Mouse (Mus musculus): ENCODE results near the gene Clec3b.

Clec3b gene

DNA sequence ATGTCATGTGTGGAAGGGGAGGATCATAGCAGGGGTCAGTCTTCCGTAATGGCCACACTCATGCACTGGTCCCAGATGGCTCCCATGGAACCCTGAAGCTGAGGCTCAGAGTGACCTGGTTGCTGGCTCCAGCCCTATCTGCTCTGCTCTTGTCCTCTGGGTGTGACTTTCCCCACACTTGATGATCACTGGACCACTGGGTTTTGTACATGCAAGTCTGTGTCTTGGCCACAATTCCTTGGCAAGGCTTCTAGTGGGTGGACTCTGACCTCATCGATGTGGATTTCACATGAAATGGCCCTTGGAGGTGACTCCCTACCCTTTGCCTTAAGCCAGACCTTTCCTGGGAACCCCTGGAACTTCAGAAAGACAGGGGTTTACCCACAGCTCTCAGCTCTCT is 2.4 kb downstream of the Clec3b start:
- no peak for DNase-seq (ENCODE audit: low read depth)

- DNase-seq (ENCODE audit: low read depth): no peak
These were observed 6.2 kb downstream of the Clec3b start for GRCm38 (mm10) chr9:123156910-123157361.

DNA sequence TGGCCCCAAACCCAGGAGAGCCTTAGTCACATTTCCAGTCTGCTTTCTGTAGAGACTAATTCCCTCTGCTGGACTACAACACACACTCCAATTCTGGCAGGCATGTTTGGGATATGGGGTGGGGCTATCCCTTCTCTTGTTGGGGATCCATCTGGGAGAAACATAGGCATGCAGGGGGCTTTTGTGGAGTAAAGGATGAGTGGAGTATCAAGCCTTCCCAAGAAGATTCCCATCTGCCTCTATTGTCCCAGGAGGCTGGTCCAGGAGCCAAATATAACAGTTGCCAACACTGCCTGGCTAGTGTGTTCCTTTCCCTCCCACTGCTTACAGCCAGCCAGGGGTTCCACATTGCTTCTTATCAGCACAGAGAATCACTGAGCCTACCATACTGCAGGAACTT is 7.0 kb downstream of the Clec3b start:
- DNase-seq (ENCODE audit: low read depth): no peak

- DNase-seq (ENCODE audit: low read depth): peak; percentile 35
These were observed 7.5 kb downstream of the Clec3b start for GRCm38 (mm10) chr9:123158125-123158836.

DNA sequence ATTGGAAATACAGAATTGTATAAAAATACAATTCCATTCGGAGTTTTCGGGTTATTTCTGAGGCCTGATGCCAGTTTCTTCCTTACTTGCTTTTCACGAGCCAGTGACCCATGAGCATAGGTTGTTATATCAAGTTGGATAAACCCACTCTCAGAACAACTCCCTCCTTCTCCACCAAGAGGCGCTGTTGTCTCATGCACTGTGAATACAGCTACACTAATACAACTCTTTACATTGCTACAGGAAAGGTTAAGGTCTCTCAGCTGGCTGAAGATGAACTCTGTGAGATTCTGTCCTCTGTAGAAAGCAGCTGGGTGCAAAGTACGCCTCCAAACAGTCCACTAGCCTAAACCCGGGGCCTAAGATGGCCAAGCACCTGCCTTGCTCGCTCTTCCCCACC is 8.6 kb downstream of the Clec3b start:
- DNase-seq (ENCODE audit: low read depth): peak; percentile 39

GRCm38 (mm10) chr9:123161792-123162191 is 11.0 kb downstream of the Clec3b start:
- DNase-seq (ENCODE audit: low read depth): no peak

DNA sequence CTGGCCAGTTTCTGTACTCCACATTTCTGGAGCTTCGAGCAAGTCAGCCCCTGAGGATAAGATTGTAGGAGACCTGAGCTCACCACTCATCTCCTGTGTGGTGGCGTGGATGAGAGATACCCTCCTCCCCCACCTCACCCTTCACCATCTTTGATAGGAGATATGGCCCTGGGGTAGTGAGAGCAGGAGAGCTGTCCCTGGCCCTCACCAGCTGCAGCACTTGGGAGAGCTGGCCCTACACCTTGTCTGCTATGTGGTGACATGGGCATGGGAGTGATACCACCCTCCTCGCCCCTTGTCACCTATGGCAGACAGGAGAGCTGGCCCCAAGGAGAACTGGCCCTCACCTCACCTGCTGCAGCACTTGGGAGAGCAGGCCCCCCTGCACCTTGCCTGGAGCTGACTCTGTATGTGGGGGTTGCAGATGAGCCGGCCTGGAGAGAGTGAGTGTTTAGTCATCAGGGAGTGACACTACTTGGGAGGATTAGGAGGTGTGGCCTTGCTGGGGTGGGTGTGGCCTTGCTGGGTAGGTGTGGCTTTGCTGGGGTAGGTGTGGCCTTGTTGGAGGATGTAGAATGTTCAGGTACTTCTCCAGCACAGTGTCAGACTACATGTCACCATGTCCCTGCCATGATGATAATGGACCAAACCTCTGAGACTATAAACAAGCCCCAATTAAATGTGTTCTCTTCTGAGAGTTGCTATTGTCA is 12.4 kb downstream of the Clec3b start:
- no peak for DNase-seq (ENCODE audit: low read depth)

DNA sequence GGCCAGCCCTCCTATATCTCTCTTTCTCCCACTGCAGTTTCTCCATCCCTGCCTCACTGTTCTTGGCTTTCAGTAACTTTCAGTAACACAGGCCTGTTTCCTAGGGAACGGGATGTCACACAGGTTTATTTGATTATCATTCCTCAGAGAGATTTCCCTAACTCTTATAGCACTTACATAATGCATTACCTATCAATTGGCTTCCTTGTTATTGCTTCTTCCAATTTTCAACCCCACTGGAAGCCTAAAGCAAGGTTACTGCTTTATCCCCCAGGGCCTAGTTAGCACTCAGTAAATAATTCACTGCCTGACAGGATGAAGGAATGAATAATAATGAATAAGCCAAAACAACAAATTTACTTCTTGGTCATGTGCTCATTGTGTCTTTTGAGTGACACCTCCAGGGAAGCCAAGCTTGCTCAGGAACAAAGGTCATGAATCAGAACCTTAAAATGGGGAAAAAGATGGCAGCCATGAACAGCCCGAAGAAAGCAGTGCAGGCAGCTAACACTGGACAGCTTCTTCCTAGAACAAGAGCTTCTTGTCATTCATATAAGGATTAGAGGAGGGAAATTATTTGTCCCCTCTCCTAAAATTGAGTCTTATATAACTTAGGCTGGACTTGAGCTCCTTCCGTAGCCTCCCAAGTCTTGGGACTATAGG is 15.2 kb downstream of the Clec3b start:
- DNase-seq (ENCODE audit: low read depth): no peak

DNA sequence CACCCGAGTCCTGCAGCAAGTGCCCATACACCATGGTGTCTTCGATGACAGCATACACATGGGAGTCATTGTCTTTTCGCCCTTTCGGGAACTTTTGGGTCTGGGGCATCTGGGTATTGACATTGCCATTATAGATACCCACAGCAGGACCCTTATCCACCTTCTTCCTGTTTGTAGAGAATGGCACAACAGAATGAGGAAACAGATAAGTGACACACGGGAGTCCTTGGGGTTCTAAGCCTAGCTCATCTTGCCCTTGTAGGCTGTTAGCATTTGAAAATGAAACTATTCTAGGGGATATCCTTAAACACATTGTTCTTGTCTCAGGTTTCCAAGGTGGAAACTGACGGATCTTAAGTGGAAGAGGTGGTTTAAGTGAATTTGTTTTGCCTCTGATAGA is 23.0 kb downstream of the Clec3b start:
- DNase-seq (ENCODE audit: low read depth): no peak

- DNase-seq (ENCODE audit: low read depth): no peak
These were observed 23.6 kb downstream of the Clec3b start for GRCm38 (mm10) chr9:123174356-123174755.

- no peak for DNase-seq (ENCODE audit: low read depth)
These were observed 26.8 kb downstream of the Clec3b start for GRCm38 (mm10) chr9:123177380-123178048.

DNA sequence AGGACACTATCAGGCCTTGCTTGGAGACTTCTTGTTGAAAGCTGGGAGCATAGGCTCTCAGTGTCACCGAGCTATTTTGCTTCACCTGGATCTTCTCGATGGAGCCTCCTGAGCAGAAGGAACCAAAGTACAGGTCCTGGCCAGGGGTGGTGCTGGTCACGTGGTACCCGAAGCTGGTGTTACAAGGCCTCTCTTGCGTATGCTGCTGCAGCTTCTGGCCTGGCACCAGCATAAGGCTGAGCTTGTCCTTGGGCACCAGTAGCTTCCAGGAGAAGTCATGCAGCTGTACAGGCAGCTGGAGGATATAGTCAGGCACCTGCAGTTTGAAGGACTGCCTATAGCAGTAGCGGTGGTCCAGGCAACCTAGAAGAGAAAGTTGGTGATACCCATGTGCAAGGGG is 29.3 kb downstream of the Clec3b start:
- no peak for DNase-seq (ENCODE audit: low read depth)

DNA sequence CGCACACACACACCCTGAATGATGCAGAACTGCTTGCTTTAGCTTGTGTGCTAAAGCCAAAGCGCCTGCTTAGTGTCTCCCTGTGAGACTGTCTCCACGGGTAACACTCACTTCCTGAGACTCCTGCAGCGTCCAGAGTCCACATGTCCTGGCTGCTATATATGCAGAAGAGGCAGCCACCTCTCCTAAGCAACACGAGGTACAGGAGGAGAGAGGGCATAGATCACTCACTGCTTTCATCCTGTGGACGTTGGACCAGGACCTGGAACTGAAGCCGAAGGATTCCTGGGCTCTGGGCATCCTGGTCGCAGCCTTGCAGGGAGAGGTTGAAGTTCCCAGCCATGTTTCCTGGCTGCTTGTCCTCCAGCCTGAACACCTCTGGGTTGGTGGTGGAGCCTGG is 32.5 kb downstream of the Clec3b start:
- DNase-seq (ENCODE audit: low read depth): no peak

DNA sequence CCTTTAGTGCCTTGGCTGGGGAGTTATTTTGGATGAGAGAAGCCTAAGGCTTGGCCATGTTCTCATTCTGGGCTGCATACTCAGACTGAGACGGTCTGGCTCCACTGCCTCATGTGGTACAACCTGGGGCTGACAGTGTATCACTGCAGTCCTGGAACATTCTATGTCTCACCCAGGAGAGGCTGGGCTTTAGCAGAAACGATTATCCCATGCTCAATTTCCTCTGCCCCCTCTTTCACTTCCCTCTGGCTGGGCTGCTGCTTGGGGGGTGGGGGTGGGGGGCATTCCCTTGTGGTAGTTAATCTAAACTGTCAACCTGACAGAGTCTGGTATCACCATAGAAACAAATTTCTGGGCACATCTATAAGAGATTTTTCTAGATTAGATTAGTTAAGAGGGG is 34.8 kb downstream of the Clec3b start:
- no peak for DNase-seq (ENCODE audit: low read depth)

- DNase-seq (ENCODE audit: low read depth): no peak
These were observed 35.4 kb downstream of the Clec3b start for GRCm38 (mm10) chr9:123186151-123186550.

- DNase-seq (ENCODE audit: low read depth): no peak
These were observed 36.8 kb downstream of the Clec3b start for GRCm38 (mm10) chr9:123187589-123187988.

DNA sequence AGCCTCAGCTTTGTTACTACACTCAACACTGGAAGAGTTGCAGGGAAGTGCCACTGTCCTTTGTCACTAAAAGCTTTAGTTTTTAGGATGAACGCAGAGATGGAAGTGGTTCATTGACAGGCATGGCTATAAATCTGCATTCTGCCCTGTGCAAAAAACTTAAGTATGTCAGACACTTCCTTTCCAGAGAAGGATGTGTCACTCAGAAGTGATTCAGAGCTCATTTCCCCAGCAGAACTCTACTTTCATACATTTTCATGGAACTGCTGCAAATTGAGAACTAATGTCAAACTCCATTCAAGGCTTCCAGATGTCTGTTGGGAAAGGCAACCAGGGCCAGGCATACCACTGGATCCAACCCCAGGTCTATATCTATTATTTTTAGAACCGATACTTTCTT is 37.5 kb downstream of the Clec3b start:
- DNase-seq (ENCODE audit: low read depth): no peak

GRCm38 (mm10) chr9:123200116-123200515 is 49.4 kb downstream of the Clec3b start:
- no peak for DNase-seq (ENCODE audit: low read depth)

GRCm38 (mm10) chr9:123206526-123206925 is 55.8 kb downstream of the Clec3b start:
- DNase-seq (ENCODE audit: low read depth): no peak

DNA sequence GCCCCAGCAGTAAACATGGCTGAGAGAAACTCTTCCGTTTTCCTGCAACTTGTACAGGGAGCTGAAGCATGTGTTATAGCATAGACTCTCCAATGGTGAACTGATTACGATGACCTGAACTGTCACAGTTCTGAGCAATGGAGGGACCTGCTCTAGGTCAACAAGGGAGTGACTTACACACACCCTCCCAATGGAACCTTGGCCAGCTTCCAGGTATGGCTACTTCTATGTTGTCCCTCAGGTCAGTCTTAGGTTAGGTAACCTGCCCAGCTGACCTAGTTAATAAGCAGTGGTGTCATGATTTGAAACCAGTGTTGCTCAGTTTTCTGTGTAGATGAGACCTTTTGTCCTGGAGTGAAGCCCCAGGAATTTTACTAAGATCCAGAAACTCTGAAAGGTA is 56.2 kb downstream of the Clec3b start:
- no peak for DNase-seq (ENCODE audit: low read depth)

All from fibroblast of lung, adult 2 months (primary cell).